Mouse (Mus musculus): ENCODE measurements around the gene Ikbip. TPM values are rescaled to one million over a fixed set of nuclear protein-coding genes. Genes with fewer than 3 reads are reported as not detected.

Gene Ikbip
- polyA plus RNA-seq (2014; fragmentation: Nextera tagmentation; extraction: Ambion mirVana), result 48.8 and 51.4 TPM in 2 replicates

DNA sequence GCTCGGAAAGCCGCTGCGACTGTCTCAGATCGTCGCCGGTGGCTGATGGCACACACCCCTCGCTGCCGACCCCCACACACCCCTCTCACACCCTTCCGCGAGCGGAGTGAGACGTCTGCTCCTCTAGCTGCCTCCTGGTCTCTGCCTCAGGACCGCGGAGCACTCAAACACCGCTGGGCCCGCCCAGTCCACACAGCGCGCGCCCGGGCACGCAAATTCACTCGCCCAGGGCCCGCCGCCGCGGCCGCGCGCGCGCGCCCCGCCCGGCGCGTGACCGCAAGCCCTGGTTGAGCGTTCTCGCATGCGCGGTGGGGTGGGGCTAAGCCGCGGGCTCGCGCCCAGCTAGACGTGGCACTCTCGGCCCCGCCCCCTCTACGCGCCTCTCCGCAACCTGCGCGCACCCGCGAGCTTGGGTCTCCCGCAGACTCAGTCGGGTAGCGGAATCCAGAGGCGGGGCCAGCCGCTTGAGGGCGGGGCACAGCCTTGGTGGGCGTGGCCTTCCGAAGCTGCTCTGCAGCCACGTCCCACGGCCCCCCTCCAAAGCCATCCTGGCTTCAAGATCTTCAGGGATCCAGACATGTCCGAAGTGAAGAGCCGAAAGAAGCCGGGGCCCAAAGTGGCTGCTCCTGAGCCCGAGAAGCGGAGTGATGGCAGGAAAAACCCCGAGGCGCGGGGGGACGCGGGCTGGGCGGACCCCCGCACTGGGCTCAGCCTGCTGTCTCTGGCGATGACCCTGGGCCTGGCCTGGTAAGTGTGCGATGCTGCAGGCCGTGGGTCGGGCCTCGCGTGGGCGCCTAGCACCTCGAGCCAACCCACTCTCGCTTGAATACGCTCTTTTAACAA is at the start of gene Ikbip, which contains the start of gene Apaf1:
TSS of gene Ikbip (plus strand) at position 391 of the 843 bp plus-strand sequence.
TSS of gene Apaf1 (minus strand) at position 221 of the 843 bp plus-strand sequence.
- Histone ChIP-seq H3K4me3 (ENCODE audit: low read depth, low read length) (peak within 1 kb of the TSS; percentile 95), H3K4me1 (ENCODE audit: insufficient read depth) (no peaks in the 10 kb centered on the region), H3K9ac (peak within 1 kb of the TSS; percentile 85), H3K4me2 (peak within 1 kb of the TSS; percentile 78), H3K27ac (ENCODE audit: low read depth) (peak within 1 kb of the TSS; percentile 84), H3K9me3 (ENCODE audit: low read depth, low read length) (no peaks in the 10 kb centered on the region), H3K27me3 (ENCODE audit: insufficient read depth, low read length) (no peaks in the 10 kb centered on the region), H3K36me3 (ENCODE audit: insufficient read depth) (peaks cover 13% of the 10 kb centered on the region)
- peak; percentile 96 for ATAC-seq (ENCODE audit: insufficient read depth)
- under 1% methylated on average over 87 of the region's 87 CpGs for WGBS
- TF ChIP-seq CTCF (IDR thresholded peaks at IDR 0.05; ENCODE audit: low read depth), result no peak
- DNase-seq, result peak; percentile 99

DNA sequence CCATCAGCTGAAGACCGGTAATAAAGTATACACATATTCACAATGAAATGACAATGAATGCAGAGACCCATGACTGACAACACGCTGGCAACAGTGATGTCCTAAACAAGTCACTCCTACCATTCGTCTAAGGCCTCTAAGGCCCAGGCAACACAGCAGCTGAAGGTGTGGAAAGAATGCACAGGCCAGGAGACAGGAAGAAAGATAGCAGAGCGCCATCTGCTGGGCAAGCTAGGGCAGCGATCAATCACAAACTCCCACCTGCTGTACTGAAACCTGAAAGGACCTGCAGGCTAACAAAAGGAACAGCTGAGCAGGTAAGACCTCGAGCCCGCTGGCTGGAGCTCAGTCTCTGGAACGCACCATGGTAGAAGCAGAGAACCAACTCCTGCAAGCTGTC is 48.8 kb upstream of the Ikbip start:
- DNase-seq, result peak; percentile 67
- peak; percentile 73 for ATAC-seq (ENCODE audit: insufficient read depth)
- Histone ChIP-seq H3K27me3 (ENCODE audit: insufficient read depth, low read length) (no peaks in the 10 kb centered on the region), H3K9me3 (ENCODE audit: low read depth, low read length) (no peaks in the 10 kb centered on the region), H3K27ac (ENCODE audit: low read depth) (no peak overlapping the region), H3K9ac (no peak overlapping the region), H3K4me1 (ENCODE audit: insufficient read depth) (no peaks in the 10 kb centered on the region), H3K4me3 (ENCODE audit: low read depth, low read length) (no peak overlapping the region), H3K4me2 (no peak overlapping the region), H3K36me3 (ENCODE audit: insufficient read depth) (peaks cover 43% of the 10 kb centered on the region)
- WGBS, result 25% methylated on average over 8 of the region's 8 CpGs
- TF ChIP-seq CTCF (IDR thresholded peaks at IDR 0.05; ENCODE audit: low read depth), result peak; percentile 81

DNA sequence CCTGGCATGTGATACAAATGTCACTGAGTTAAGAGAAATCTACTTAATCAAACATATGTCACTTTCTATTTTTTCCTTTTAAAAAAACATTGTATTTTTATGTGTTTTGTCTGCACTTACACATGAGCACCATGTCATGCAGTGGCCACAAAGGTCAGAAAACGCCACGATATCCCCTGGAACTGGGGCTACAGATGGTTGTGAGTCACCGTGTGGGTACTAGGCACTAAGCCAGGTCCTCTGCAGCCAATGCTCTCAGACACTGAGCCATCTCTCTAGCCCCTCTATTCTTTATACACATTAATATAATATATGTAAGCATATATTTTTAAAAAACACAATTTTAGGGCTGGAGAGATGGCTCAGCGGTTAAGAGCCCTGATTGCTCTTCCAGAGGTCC is 33.0 kb upstream of the Ikbip start:
- no peak for TF ChIP-seq CTCF (IDR thresholded peaks at IDR 0.05; ENCODE audit: low read depth)
- ATAC-seq (ENCODE audit: insufficient read depth) (no peak), DNase-seq (no peak)
- no peak overlapping the region for H3K4me2 ChIP-seq
- H3K9me3 ChIP-seq (ENCODE audit: low read depth, low read length), result no peaks in the 10 kb centered on the region
- no peak overlapping the region for H3K9ac ChIP-seq
- H3K36me3 ChIP-seq (ENCODE audit: insufficient read depth), result peaks cover 56% of the 10 kb centered on the region
- no peaks in the 10 kb centered on the region for H3K27me3 ChIP-seq (ENCODE audit: insufficient read depth, low read length)
- no peaks in the 10 kb centered on the region for H3K4me1 ChIP-seq (ENCODE audit: insufficient read depth)
- WGBS, result 79% methylated on average over 4 of the region's 4 CpGs
- no peak overlapping the region for H3K4me3 ChIP-seq (ENCODE audit: low read depth, low read length)
- H3K27ac ChIP-seq (ENCODE audit: low read depth), result no peak overlapping the region

DNA sequence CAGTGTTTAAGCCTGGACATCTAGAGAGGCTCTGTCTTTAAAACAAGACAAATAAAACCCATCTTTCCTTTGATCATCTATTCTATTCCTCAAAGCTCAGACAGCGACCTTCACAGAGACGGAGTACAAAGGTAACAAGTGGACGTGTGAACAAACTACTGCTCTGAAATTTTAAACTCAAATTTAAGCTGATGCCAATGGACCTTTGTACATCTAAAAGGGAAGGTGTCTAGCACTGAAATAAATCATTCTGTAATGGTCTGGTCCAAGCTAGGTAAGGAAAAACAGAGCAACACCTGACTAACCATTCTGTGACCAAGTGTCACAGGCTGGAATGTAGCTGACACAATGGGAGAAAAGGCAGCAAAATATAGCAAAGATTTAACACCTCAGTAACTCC is 31.6 kb upstream of the Ikbip start:
- H3K4me1 ChIP-seq (ENCODE audit: insufficient read depth), result no peaks in the 10 kb centered on the region
- H3K9me3 ChIP-seq (ENCODE audit: low read depth, low read length), result no peaks in the 10 kb centered on the region
- DNase-seq (no peak), ATAC-seq (ENCODE audit: insufficient read depth) (no peak)
- no peak overlapping the region for H3K27ac ChIP-seq (ENCODE audit: low read depth)
- peaks cover 65% of the 10 kb centered on the region for H3K36me3 ChIP-seq (ENCODE audit: insufficient read depth)
- H3K9ac ChIP-seq, result no peak overlapping the region
- 96% methylated on average over 3 of the region's 3 CpGs for WGBS
- no peak overlapping the region for H3K4me2 ChIP-seq
- no peak for TF ChIP-seq CTCF (IDR thresholded peaks at IDR 0.05; ENCODE audit: low read depth)
- H3K27me3 ChIP-seq (ENCODE audit: insufficient read depth, low read length), result no peaks in the 10 kb centered on the region
- H3K4me3 ChIP-seq (ENCODE audit: low read depth, low read length), result no peak overlapping the region

DNA sequence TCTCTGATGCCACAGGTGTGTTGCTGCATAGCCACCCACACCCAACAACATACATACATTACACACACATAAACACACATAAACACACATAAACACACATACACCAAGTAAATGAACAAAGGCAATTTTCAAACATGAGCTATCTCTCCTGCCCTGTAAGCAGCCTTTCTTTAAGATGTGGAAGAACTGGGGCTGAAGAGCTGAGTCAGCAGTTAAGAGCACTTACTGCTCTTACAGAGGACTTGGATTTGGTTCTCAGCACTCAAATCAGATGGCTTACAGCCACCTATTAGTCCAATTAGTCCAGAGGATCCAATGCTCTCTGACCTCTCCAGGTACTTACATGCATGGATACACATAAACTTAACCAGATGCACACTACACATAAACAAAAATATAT is 30.0 kb upstream of the Ikbip start:
- no peaks in the 10 kb centered on the region for H3K4me1 ChIP-seq (ENCODE audit: insufficient read depth)
- no peak overlapping the region for H3K9ac ChIP-seq
- no peaks in the 10 kb centered on the region for H3K9me3 ChIP-seq (ENCODE audit: low read depth, low read length)
- H3K36me3 ChIP-seq (ENCODE audit: insufficient read depth), result peaks cover 57% of the 10 kb centered on the region
- H3K4me2 ChIP-seq, result no peak overlapping the region
- DNase-seq, result no peak
- no peak for TF ChIP-seq CTCF (IDR thresholded peaks at IDR 0.05; ENCODE audit: low read depth)
- no peak overlapping the region for H3K4me3 ChIP-seq (ENCODE audit: low read depth, low read length)
- H3K27ac ChIP-seq (ENCODE audit: low read depth), result no peak overlapping the region
- no peaks in the 10 kb centered on the region for H3K27me3 ChIP-seq (ENCODE audit: insufficient read depth, low read length)
- no peak for ATAC-seq (ENCODE audit: insufficient read depth)

DNA sequence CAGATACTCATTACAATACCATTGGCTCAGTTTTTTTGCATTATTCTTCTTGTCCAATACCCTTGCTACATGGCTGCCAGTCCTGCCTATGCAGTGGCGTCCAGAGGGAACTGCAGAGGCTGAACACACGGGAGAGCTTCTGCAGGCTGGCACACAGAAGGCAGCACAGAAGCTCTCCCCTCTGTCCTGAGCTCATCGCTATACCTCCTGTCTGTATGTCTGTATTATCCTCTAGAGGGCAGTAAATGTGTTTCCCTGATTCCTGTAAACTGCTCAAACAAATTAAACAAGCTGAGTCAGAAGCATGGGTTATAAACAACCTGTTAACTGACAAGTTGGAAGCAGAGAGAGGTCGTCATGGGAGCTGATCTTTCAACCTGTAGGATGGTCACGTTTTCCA is 22.0 kb upstream of the Ikbip start:
- Histone ChIP-seq H3K4me1 (ENCODE audit: insufficient read depth) (no peaks in the 10 kb centered on the region), H3K27me3 (ENCODE audit: insufficient read depth, low read length) (no peaks in the 10 kb centered on the region), H3K9ac (no peak overlapping the region), H3K27ac (ENCODE audit: low read depth) (no peak overlapping the region), H3K4me3 (ENCODE audit: low read depth, low read length) (no peak overlapping the region), H3K36me3 (ENCODE audit: insufficient read depth) (peaks cover 60% of the 10 kb centered on the region), H3K4me2 (no peak overlapping the region), H3K9me3 (ENCODE audit: low read depth, low read length) (no peaks in the 10 kb centered on the region)
- 36% methylated on average over 5 of the region's 5 CpGs for WGBS
- peak; percentile 44 for TF ChIP-seq CTCF (IDR thresholded peaks at IDR 0.05; ENCODE audit: low read depth)
- ATAC-seq (ENCODE audit: insufficient read depth), result peak; percentile 31; the same call in 1 of the 2 replicates
- DNase-seq, result peak; percentile 29

DNA sequence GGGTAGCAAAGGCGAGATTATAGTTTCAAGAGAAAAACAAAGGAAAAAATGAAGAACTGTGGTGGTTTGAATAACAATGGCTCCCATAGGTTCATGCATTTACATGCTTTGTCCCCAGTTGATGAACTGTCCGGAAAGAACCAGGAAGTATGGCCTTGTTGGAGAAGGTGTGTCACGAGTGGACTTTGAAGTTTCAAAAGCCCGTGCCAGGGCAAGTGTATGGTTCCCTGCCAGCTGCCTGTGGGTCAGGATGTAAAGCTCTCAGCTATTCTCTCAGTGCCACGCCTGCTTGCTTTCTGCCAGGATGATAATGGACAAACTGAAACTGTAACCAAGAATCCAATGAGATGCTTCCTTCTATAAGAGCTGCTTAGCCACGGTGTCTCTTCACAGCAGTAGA is 20.4 kb upstream of the Ikbip start:
- H3K27ac ChIP-seq (ENCODE audit: low read depth), result no peak overlapping the region
- TF ChIP-seq CTCF (IDR thresholded peaks at IDR 0.05; ENCODE audit: low read depth), result no peak
- H3K4me1 ChIP-seq (ENCODE audit: insufficient read depth), result no peaks in the 10 kb centered on the region
- no peaks in the 10 kb centered on the region for H3K27me3 ChIP-seq (ENCODE audit: insufficient read depth, low read length)
- no peak for DNase-seq
- H3K9me3 ChIP-seq (ENCODE audit: low read depth, low read length), result no peaks in the 10 kb centered on the region
- 87% methylated on average over 6 of the region's 6 CpGs for WGBS
- no peak overlapping the region for H3K4me2 ChIP-seq
- H3K36me3 ChIP-seq (ENCODE audit: insufficient read depth), result peaks cover 70% of the 10 kb centered on the region
- H3K4me3 ChIP-seq (ENCODE audit: low read depth, low read length), result no peak overlapping the region
- ATAC-seq (ENCODE audit: insufficient read depth), result no peak
- no peak overlapping the region for H3K9ac ChIP-seq

Measured in lung, embryonic 14.5 days (tissue).